Mouse (Mus musculus) ES-E14 (cell line): ENCODE results near the gene Tmprss12. TPM values are rescaled to one million over a fixed set of nuclear protein-coding genes. Genes with fewer than 3 reads are reported as not detected.

Experiments
- DNase-seq: peaks from one replicate; pipeline ENCODE4 v3.0.0-alpha.2; 2013; ENCODE audit warnings: low read depth, low spot score
- H3K27ac ChIP-seq: 2 replicates; pipeline ENCODE4 v1.5.1; 2012; ENCODE audit warnings: low read depth, mild to moderate bottlenecking, low read length, moderate library complexity, mixed read lengths; ENCODE audit not compliant: poor library complexity, insufficient read depth, severe bottlenecking
- H3K36me3 ChIP-seq: 2 replicates; pipeline ENCODE4 v1.6.1; 2012; ENCODE audit warnings: mild to moderate bottlenecking, low read length, moderate library complexity, mixed read lengths; ENCODE audit not compliant: control insufficient read depth, poor library complexity, insufficient read depth, severe bottlenecking
- H3K4me1 ChIP-seq, 2 experiments: fragments of 150-350 bp in 1 of 2; sonication (generic) in 1 of 2; 2 replicates each; pipeline ENCODE4 v1.6.1; 2012; ENCODE audit warnings: low read length in 2 of 2, mild to moderate bottlenecking in 1 of 2, mixed read lengths in 1 of 2; ENCODE audit not compliant: control insufficient read depth in 2 of 2, insufficient read depth in 2 of 2, poor library complexity in 1 of 2
- H3K4me3 ChIP-seq, 2 experiments: fragments of 150-350 bp in 1 of 2; sonication (generic) in 1 of 2; 2 replicates each; pipeline ENCODE4 v1.5.1; 2012; ENCODE audit warnings: low read length in 2 of 2, low read depth in 1 of 2, mild to moderate bottlenecking in 1 of 2, mixed read lengths in 1 of 2; ENCODE audit not compliant: insufficient read depth in 1 of 2, poor library complexity in 1 of 2, severe bottlenecking in 1 of 2
- H3K9ac ChIP-seq: 2 replicates; pipeline ENCODE4 v1.6.1; 2012; ENCODE audit warnings: low read depth, mild to moderate bottlenecking, low read length, mixed read lengths; ENCODE audit not compliant: poor library complexity, insufficient read depth, severe bottlenecking
- H3K9me3 ChIP-seq: fragments of 150-350 bp; sonication (generic); 2 replicates; pipeline ENCODE4 v1.6.1; 2012; ENCODE audit warnings: low read depth, mild to moderate bottlenecking, low read length; ENCODE audit not compliant: control insufficient read depth, insufficient read depth
- CHD2 ChIP-seq: IDR thresholded peaks from 2 replicates; pipeline ENCODE4 v1.6.1; 2014; ENCODE audit warnings: mild to moderate bottlenecking, low read depth, low read length, inconsistent platforms
- HCFC1 ChIP-seq: IDR thresholded peaks from 2 replicates; pipeline ENCODE4 v1.6.1; 2012; ENCODE audit warnings: low read length, inconsistent platforms, borderline replicate concordance; ENCODE audit not compliant: insufficient read depth
- MAFK ChIP-seq: IDR thresholded peaks from 2 replicates; pipeline ENCODE4 v1.6.1; 2014; ENCODE audit warnings: mild to moderate bottlenecking, low read depth, low read length, inconsistent platforms; ENCODE audit not compliant: insufficient read depth
- ZC3H11A ChIP-seq: IDR thresholded peaks from 2 replicates; pipeline ENCODE4 v1.6.1; 2012; ENCODE audit warnings: low read depth, mild to moderate bottlenecking, inconsistent platforms, low read length, borderline replicate concordance
- ZNF384 ChIP-seq: IDR thresholded peaks from 2 replicates; pipeline ENCODE4 v1.6.1; 2012; ENCODE audit warnings: low read depth, low read length, inconsistent platforms
- in situ Hi-C, 2 experiments: fragments of 600-800 bp; cut with MboI; formaldehyde crosslinking; loops; one replicate each; pipeline ENCODE4 v1.15.1; 2025; ENCODE audit warnings: low sequenced_read_pairs in 2 of 2, inconsistent platforms in 1 of 2; ENCODE audit not compliant: unreplicated experiment in 2 of 2
- total RNA-seq: library from RNA; depleted of rRNA; stranded (reverse); fragments of 300-350 nt; gene quantifications from 2 replicates; pipeline ENCODE4 v1.2.3, GENCODE M21; 2012

Tmprss12 gene
- total RNA-seq, 1 experiment: 1.6 TPM

- peaks cover 28% of the 10 kb centered on the region for H3K36me3 ChIP-seq
- H3K27ac ChIP-seq: no peak overlapping the region
- TF ChIP-seq HCFC1 (no peak), CHD2 (no peak), MAFK (no peak), ZNF384 (no peak)
- in situ Hi-C loops: no loop called here
- no peaks in the 10 kb centered on the region for H3K9me3 ChIP-seq
- H3K9ac ChIP-seq: no peak overlapping the region
- H3K4me3 ChIP-seq: no peak overlapping the region
- DNase-seq: no peak
- peaks cover 2 to 14% of the 10 kb centered on the region in 2 experiments; a peak in 2 of 4 replicates for H3K4me1 ChIP-seq
Measured at GRCm38 (mm10) chr15:100241780-100242179, 38.9 kb upstream of the Tmprss12 start.

GRCm38 (mm10) chr15:100245951-100246350 lies 34.7 kb upstream of the Tmprss12 start:
- Histone ChIP-seq H3K4me3 (no peak overlapping the region), H3K9me3 (no peaks in the 10 kb centered on the region), H3K36me3 (peaks cover 33% of the 10 kb centered on the region), H3K9ac (no peak overlapping the region), H3K27ac (no peak overlapping the region), H3K4me1 (peaks cover 15 to 24% of the 10 kb centered on the region in 2 experiments)
- in situ Hi-C loops: no loop called here
- TF ChIP-seq HCFC1 (no peak), MAFK (no peak), ZNF384 (no peak), ZC3H11A (no peak), CHD2 (no peak)
- no peak for DNase-seq

GRCm38 (mm10) chr15:100247296-100247695 lies 33.3 kb upstream of the Tmprss12 start:
- Histone ChIP-seq H3K27ac (peak overlapping the region; percentile 77; the same call in 1 of the 2 replicates), H3K4me3 (peak overlapping the region; percentile 26 to 32), H3K36me3 (peaks cover 30% of the 10 kb centered on the region), H3K9me3 (no peaks in the 10 kb centered on the region), H3K4me1 (peaks cover 17 to 23% of the 10 kb centered on the region in 2 experiments), H3K9ac (peak overlapping the region; percentile 54; the same call in 1 of the 2 replicates)
- no peak for TF ChIP-seq HCFC1
- TF ChIP-seq ZC3H11A: no peak
- TF ChIP-seq CHD2: no peak
- no peak for TF ChIP-seq MAFK
- TF ChIP-seq ZNF384: no peak
- in situ Hi-C loops: no loop called here
- DNase-seq: no peak

- Histone ChIP-seq H3K27ac (peak overlapping the region; percentile 56; the same call in 1 of the 2 replicates), H3K4me3 (no peak overlapping the region), H3K9ac (no peak overlapping the region; the same call in 1 of the 2 replicates), H3K9me3 (no peaks in the 10 kb centered on the region), H3K4me1 (peaks cover 17 to 28% of the 10 kb centered on the region in 2 experiments), H3K36me3 (peaks cover 37% of the 10 kb centered on the region)
- no peak for DNase-seq
- TF ChIP-seq HCFC1 (no peak), ZC3H11A (no peak), ZNF384 (no peak), CHD2 (no peak), MAFK (no peak)
- in situ Hi-C loops: no loop called here
Measured at GRCm38 (mm10) chr15:100248665-100249433, 31.8 kb upstream of the Tmprss12 start.
